Mouse (Mus musculus): ENCODE measurements at regions not wholly inside any gene's neighbourhood (a gene's known extent, or its start where the extent isn't known, plus 50 kb on each side); places are given as distances from the start of the nearest gene placed in this dataset.

DNA sequence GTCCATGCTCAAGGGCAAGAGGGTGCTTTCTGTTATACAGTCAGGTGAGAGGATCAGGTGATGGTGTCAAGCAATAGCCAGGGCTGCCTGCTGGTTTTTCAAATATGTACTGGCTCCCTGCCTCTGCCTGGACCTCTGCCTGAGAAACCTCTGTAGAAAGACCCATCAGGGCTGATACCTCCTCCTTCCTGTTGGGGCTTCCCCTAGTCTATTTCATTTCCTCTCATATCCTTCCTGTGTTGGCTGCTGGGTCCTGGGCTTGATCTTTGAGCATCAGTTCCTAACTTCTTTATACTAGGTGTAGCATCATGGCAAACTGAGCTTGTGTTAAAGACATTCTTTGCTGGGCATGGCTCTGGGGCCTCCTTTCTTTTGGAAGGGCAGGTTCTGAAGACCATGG lies 89.5 kb downstream of the Tmem38b start:
- DNase-seq, result peak; percentile 16 to 39

DNA sequence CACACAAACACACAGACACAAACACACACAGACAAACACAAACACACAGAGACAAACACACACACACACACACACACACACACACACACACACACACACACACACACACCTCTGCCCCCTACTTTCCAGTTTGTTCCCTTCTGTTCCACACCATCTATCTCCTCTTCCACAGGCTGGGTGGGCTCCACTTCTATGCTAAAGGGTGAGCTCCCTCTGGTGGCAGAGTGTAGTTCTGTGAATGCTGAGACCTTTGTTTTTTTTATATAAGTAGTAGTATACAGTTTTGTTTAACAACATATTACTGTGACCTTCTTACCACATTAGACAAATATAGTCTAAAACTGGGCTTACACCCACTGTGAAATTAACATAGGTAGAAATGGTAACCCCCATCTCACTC lies 93.3 kb downstream of the Tmem38b start:
- DNase-seq, result peak in 1 of 2 experiments; percentile 64

DNA sequence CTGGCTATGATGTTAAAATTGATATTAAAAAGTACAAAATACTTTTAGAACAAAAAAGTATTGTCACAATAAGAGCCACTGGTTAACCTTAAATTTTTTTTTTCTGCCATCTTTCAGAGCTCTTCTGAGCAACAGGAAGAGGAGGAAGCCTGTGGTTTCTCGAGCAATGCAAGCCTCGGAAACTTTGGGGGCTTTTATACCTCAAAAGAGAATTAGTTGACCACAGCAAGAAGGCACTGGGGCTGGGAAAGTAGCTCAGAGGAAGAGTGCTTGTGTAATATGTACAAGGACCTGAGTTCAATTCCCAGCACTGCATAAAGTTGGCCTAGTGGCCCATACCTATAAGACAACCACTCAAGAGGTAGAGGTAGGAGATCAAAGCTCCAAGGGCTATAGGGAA lies 94.7 kb downstream of the Tmem38b start:
- DNase-seq, result no peak

DNA sequence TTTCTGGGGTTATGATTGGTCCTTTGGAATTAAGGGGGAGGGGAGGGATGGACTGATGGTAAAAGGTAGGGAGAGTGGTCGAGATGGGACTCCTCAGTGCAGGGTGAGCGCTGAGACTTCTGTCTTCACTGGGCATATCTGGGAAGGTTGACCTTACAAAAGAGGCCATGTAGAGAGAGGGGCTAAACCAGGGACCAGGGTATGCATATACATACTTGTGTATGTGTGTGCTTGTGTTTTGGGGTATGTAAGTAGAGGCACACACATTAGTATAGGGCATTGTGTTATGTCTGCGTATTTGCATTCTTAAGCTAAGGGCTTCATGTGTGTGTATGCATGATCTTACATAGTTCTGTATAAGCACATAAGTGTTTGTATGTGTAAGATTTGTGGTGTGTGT lies 105.2 kb downstream of the Tmem38b start:
- no peak for DNase-seq

DNA sequence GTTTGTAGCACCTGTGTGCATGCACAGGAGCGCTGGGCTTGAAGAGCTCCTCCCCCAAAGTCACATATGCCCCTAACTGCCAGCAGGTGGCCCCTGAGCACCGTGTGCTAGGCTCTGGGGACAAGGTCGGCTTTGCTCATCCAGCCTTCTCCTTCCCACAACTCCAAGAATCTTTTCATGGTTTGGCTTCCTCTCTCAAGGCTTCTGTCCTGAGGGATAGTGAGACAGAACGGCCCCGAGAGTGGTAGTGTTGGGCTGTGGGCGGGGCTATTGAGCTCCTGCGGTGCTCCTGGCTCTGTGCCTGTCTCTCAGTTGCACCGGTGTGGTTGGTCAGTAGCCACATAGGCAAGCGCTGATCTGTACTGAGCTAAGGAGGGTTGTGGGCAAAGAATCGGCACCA lies 105.7 kb downstream of the Tmem38b start:
- DNase-seq, result peak in 1 of 2 experiments; percentile 32

DNA sequence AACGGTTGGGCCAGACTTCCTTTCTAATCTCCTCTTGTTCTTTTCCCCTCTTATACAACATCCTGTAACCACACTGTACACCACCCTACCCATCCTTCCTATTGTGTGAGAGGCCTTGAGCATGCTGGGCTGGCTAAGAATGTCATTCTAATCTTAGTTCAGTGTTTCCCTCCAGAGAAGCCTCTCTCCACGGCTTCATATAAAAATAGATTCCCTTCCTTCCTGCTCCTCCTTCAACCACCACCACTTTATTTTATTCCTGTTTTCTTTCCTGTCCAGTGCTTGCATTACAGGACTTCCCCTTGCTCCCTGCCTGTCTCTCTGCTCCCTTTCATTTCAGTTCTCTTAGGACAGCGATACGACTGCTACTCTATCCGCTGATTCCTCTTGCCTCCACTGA lies 109.5 kb downstream of the Tmem38b start:
- no peak for DNase-seq

DNA sequence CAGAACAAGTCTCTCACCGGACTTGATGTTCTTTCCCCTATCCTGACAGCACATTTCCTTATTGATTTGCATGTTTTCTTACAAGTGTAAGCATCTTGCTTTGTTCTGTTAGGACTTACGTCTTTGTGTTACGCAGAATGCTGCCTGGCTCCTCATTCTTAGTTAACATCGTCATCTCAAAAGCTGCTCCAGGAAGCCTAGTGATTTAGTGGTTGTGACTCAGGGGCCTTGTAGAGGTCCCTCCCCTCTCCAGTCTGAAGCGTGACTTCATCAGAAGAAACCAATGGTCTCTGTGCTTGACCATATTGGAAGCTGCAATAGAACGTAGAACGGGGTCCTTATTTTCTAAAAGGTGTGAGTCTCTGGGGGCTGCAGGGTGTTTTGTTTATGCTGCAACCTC lies 122.9 kb downstream of the Tmem38b start:
- DNase-seq, result no peak

DNA sequence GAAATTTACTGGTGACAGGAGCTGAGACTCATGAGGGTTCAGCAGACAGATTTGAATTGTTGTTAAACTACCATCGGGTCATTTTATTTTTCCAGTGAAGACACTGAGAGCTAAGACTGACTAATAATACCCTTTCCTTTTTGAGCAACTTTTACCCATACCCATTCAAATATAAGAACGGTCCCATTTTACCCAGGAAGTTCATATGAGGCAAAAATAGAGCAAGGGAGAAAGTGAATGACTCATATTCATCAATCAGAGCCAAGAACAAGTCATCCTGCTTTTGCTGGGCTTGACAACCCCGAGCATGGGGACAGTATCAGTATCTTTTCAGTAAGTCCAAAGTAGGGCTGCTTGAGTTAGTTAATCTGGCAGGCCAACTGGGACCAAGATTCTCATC lies 123.3 kb downstream of the Tmem38b start:
- no peak for DNase-seq

DNA sequence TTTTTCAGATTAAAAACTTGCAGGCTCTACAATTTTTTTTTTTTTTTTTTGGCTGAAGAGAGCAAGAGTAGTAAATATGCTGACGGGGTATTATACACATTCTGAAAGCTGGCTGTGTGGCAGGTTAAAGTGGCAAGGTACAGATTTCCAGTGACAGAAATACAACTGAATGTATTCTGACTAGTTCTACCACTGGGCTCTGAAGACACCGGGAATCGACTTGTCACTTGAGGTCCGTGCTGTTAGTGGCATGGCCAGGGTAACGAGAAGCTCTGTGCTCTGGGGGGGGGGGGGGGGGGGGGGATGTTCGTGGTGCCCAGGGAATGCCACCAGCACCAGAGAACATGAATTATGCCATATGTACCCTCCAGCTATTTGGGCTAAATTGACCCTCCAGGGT lies 124.7 kb downstream of the Tmem38b start:
- DNase-seq, result no peak

DNA sequence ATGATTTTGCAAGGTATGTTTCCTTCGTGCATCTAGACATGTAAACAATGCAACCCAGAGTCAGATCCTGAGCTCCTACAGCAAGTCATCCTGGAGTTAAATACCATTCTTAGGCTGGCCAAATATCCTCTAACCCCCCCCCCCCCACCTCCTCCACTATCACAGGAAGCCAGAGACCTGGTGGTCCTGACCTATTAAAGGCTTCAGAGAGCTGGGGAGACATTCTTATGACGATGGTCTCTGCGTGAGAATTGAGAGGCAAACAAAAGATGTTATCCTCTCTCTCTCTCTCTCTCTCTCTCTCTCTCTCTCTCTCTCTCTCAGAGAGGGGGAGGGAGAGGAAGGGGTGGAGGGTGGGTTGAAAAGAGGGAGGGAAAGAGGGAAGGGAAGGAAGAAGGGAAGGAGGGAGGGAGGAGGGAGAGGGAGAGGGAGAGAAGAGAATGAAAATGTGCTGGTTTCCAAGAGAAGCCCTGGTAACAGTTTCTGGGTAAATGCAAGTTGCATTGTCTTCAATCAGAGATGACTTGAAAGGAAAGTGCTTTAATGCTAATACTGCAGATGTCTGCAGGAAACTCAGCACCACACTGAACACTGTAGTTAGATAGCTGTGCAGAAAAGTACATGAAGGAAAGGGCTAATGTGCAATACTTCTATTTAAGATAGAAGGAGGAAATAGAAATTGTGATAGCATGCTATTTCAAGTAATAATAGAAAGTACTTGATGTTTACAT lies 125.3 kb downstream of the Tmem38b start:
- DNase-seq, result no peak

DNA sequence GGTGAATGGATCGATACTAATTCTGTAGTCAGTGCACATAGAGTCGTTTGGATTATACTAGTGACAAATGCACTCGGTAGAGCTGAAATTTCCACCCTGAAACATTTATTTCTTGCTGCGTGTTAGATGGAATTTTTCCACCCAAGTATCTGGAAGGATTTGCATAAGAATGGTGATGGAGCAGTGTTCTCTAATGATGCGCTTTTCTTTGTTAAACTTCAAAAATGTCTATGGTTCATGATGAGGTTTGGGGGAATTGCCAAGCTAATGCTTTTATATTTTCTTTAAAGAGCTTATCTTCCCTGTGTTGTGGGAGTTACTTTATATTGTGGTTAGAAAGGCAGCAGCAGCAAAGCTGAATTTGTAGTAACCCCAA lies 125.9 kb downstream of the Tmem38b start:
- DNase-seq, result no peak

DNA sequence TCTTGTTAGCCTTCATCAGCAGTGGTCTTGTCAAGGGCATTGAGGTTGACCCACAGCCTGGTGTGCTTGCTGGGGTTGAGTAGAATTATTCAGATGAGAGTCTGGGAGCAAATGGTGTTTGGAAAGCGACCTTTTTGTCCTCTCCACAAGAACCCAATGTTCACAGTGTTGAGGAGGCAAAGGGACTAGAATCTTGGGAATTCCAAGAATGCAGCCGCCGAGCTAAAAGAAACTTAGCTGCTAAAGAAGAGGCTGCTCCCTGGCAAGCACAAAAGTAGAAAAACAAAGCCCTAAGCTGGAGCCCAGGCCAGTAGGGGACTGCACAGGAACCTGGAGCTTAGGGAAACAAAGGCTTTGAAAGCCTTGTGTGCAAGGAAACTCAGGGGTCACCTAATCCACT lies 126.4 kb downstream of the Tmem38b start:
- no peak for DNase-seq

DNA sequence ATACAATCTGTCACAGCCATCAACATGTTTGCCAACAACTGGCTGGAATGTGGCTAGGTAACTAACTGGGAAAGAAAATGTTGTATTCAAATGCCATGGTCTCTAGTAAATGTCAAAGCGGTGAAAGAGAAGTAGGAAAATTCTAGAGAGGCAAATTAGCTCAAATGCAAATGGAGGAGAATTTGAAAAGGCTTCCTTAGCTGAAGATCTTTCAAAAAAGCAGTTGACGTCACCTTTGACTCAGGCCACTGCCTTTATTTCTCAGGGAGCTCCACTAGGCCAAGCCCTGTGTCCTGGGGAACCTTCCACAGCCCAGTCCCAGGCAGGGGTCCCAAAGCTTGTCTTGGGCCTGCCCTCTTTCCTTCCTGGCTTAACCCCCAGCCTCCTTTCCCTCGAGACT lies 136.6 kb downstream of the Tmem38b start:
- no peak for DNase-seq

DNA sequence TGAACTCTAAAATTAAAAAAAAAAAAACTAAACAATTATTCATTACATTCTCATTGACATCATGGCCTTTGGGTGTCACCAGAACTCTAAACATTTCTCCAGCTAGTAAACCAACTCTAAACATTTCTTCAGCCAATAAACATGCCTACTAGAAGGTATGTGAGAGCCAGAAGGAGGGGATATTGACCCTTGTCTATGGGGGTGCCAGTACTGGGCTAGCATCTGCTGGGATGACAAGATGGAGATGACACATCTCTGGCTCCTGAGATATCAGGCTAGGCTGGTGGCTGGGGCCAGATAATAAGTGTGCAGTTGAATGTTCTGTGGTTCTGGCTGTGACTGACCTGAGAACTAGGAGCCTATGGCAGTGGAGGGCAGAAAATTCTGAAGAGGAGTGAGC lies 144.6 kb downstream of the Tmem38b start:
- DNase-seq, result no peak

DNA sequence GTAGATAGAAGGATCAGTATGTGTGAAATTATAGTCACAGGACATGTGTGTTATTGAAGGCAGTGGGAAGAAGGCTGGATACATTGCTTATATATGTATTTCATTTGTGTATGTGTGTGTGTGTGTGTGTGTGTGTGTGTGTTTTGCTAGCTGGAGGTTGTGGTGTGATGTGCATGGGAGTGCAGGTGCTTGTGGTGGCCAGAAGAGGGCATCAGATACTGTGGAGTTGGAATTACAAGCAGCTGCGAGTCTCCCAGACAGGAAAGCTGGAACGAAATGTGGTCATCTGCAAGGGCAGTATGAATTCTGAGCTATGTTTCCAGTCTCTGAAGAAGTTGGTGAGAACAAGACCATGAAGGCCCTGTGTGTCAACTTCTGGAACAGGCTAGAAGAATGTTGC lies 145.1 kb downstream of the Tmem38b start:
- DNase-seq, result no peak

DNA sequence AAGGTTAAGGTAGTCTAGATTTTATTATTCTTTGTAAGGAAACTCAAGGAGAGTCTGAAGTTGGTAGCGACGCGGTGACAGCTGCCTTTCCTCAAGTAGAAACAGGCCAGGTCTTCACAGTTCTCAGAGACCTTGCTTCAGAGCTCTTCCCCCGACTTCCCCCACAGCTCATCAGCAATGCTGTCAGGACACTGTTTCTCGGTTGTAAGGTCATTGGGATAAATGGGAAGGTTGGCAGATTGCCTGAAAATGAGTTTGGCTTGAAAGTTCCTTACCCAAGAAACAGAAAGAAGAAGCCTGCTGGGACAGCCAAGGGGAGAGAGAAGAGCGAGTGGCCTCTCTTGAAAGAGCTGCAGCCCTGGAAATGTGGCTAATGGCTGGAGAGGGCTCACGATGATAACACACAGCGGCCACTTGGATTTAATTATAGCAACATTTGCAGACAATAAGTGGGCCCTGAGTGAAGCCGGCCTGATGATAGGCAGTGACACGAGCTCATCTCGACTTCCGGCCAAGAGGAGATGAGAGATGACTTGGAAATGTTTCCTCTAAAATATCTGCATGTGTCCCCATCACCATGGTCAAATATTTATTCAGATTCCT lies 150.3 kb downstream of the Tmem38b start:
- no peak for DNase-seq

DNA sequence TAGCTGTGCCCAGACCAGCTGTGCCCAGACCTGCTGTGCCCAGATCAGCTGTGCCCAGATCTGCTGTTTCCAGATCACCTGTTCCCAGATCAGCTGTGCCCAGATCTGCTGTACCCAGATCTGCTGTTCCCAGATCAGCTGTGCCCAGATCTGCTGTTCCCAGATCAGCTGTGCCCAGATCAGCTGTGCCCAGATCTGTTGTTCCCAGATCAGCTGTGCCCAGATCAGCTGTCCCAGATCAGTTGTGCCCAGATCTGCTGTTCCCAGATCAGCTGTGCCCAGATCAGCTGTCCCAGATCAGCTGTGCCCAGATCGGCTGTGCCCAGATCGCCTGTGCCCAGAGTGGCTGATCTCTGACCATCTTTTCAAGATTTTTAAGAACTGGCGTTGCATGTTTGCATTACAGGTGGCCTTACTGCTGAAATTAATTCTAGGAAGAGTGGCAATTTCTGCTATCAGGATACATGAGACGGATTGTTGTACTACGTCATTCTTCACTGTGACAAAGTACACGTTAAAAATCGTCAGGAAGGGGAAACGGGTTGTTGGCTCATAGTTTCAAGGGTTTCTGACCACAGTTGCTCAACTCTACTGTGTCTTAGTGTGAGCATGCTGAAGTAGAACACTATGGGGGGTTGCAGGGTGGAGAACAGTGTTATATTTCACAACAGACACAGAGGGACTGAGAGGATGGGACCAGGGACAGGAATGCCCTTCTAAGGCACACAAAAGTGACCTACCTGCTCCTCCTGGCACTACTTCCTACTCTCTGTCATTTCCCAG lies 160.9 kb downstream of the Tmem38b start:
- no peak for DNase-seq

DNA sequence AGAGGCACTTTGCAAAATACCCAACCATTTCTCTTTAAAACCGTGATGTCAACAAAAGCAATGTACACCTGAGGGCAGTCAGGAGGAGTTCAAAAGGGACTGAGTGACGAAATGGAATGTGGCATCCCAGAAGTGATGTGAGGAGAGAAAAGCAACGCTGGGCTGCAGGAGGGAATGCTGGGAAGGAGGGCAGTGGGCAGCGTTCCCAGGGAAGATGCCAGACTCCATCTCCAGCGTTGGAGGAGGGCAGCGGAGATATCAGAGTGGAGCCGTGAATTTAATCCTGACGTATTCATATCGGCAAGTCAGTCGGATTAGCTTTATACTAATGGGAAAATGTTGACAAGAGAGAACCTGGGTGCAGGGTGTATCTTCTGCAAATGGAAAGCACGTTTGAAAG lies 161.7 kb downstream of the Tmem38b start:
- no peak for DNase-seq

DNA sequence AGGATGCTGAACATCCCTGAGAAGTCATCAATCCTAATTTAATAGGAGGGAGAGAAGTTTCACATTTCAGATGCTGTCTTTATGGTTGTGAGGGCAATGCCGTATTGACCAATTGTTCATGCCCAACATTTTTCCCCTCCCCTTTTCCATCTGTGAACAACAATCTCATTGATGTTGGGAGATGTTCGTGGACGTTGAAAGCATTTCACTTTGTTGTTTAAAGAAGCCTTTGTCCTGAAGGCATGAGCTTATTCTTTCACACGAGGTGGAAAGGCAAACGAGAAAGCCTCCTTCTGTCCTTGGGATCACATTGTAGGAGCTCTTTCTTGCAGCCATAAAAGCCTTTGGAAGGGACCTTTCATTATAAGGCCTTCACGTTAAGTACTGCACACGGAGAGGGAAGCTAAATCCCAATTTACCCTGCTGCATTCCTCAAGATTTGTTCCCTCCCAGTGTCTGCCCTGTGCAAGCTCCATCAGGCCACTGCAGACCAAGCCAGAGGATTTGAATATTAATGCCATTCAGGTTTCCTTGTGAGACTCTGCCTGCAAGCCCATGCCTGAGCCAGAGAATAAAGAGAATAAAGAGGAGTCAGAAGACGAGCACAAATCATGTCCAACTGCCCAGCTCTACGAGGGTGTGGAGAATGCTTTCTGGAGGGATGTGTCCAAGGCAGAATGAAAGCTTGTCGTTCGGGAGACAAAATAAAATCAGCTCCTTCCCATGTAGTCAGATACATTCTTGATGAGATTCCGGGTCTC lies 195.4 kb downstream of the Tmem38b start:
- no peak for DNase-seq

DNA sequence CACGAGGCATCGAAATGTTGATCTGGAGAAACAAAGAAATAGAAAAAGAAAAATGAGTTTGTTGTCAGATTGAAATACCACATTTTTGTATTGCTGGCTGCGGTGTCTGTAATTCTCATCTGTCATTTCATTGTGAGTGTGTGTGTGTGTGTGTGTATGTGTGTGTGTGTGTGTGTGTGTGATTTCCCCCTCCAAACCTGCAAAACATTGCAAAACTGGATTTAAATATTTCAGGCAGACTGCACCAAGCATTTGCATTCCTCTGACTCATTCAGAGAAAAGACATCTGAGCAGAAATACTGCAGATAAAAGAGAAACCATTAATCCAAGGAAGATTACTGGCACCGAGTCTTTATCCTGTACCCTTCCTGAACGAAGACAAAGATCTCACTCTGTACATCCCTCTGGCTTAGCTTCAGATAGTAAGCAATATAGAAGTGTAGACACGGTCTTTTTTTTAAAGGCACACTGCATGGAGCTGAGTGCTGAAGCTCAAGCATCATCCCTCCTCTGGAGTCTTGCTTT lies 196.1 kb downstream of the Tmem38b start:
- DNase-seq, result no peak

DNA sequence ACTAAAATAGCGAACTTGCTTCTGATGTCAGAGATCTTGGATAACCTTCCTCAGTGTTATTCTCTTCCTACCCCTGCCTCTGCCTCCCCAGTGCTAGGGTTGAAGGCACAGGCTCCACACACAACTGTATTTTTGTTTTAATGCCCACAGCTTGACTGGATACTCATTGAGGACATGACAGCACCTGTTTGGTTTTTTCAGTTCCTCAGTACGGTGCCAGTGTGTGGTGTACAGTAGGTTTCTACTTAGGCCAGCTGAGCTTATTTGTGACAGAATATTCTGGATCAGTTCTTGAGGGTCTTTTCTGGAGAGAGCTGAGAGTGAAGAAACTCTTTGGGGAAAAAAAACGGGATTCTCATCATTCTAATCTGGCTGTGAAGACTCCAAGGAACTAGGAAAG lies 201.1 kb downstream of the Tmem38b start:
- DNase-seq, result no peak

DNA sequence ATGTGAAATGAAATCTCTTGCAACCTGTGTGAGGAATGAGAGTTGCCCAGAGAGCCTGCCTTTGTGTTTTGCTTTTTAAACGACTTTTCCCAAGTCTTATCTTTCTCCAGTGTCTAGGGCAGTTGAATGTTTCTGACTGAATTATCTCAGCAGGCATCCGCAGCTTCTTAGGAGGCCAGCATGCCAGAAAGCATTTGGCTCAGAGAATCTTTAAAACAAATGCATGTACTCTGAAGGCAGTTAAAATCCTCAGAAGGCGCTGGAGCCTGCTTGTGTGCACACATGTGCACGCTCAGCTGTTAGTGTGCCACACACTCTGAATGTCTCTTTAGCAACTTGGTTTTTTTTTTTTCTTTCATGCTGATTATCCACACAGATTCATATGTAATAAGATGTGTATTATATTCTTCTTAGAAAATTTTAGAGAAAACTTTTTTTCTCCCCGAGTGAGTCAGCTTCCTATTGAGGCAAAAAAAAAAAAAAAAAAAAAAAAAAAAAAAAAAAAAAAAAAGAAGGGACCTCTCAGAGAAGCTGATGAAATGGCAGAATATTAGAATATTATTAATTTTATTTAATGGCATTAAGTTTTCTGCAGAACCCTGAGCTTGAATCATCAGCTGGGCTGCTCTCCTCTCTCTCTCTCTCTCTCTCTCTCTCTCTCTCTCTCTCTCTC lies 201.9 kb downstream of the Tmem38b start:
- no peak for DNase-seq
